Mouse (Mus musculus) gastrocnemius, postnatal 4 days (tissue): ENCODE results near the gene Ascc1. TPM values are rescaled to one million over a fixed set of nuclear protein-coding genes. Genes with fewer than 3 reads are reported as not detected.
A peak's percentile ranks its signal among the peaks of the same experiment; 100 is the strongest.
"Not testable (repeated sequence)": the region's sequence is repeated elsewhere in the genome, so short reads cannot be mapped to it uniquely, and the experiment has no call there.

Experiments
- DNase-seq, 2 experiments: peaks; one replicate each; pipeline ENCODE4 v3.0.0; 2021 to 2022; ENCODE audit warnings: low spot score in 2 of 2, mixed read lengths in 2 of 2
- total RNA-seq, 2 experiments: library from RNA; stranded (reverse); gene quantifications; 2 replicates each; pipeline ENCODE4 v1.2.3; 2021

The Ascc1 gene
- total RNA-seq, 2 experiments from 2014 or later = 13.9 to 16.0 TPM

DNA sequence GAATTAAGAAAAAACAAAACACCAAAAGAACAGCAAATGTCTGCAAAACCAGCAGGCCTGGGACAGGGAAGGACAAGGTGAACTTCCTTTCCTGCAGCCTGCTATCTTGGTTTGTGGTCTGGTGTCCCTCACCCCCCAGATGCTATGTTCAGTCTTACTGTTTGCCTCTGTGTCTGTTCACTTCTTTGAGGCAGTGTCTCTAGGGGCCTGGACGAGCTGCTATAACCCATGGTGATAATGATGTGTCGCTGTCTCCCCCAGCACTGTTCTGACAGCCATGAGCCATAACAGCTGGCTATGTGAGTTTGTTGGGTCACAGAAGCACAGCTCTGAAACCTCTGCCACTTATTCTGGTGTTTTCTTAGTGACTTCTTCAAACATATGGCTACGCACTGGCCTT, 27.8 kb upstream of the Ascc1 start:
- DNase-seq = no peak

DNA sequence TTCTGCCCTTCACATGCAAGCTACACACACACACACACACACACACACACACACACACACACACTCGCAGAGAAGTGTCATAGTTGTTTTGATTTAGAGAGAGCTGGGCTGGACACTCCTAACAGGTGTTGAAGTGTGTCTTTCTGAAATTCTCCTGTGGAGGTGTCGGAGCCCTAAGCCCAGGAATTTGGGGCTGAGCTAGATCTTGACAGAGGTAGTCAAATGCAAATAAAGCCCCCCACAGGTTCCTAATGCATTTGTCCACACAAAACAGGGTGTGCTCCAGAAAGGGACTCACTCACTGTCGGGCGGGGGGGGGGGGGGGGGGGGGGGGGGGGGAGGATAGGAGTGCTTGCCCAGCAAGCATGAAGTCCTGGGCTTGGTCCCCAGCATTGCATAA, 25.5 kb upstream of the Ascc1 start:
- DNase-seq = no peak

DNA sequence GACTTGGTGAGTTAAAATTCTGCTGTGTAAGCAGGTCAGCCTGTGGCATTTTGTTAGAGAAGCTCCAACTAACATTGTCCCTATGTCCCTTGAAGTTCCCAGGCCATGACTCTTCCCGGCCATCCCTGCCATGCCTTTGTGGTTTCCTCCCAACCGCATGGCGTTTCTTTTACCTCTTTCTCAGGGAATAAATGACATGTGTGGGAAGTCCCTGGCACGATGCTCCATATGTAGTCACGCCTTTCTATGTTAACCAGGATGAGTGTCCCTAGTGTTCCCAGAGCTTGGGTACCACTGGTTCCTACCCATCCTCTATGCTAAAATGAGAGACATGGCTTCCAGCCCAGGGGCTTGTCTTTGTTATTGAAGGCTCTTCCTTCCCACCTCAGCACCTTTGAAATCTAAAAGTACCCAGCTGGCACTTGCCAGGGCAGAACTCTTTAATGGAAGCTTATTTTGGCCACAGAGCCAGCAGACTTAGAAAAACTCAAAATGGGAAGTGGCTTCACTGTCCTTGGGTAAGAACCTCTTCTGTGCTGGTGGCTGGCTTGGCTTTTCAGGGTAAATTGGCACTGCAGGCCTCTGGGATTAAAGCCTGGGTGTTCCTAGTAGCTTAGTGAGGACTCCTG, 24.8 kb upstream of the Ascc1 start:
- no peak for DNase-seq

DNA sequence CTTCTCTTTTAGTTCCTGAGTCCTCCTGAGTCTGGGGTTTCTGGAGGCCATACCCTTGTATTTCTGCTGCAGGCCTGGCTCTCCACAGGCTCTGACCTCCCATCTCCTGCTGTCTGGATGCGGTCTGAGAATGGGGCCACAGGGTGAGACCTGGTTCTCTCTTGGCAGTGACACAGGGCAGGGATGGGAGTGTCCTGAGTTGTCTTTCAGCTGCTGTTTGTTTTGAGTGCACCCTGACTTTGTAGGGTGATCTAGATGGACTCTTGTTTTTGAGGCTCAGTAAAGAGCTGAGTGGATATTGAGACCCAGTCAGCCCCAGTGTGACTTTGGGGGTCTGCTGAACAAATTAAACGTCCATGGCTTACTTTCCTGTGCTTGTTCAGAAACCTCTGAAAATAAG, 24.2 kb upstream of the Ascc1 start:
- DNase-seq = no peak

DNA sequence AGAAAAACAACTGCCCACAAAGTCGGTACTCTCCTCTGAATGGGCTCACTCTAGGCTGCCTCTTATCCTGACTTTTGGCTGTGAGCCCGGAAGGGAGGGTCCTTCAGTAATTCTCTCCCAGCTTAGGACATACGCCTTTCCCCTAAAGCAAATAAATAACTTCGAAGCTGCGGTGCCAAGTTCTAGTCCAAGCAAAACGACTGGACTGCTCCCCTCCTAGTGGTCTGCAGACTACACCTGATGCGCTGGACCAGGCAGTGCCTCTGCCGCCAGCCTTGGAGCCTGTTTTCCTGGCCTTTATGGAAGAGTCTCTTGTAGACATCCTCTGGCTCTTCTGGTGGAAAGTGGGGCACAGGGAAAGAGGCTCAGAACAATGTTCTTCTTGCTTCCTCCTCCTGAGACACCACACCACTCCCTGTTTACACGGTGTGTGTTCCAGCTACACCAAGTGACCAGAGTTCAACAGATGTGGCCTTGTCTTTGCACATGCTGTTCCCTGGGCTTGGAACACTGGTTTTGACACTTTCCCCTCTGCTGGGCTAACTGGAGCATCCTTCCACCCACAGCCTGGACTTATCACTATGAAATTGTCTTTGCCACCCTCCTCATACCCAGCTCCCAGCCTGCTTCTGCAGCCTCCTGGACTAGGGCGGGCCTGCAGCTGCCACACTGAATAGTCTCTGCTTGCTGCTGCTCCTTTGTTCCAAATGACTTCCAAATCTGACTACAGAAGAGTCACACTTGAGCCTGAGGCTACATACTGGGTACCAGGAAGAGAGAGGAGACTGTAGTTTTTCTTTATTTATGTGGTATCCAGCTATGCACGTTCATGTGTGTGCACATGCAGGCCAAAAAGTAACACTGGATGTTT, 23.5 kb upstream of the Ascc1 start:
- DNase-seq = peak in 1 of 2 experiments; percentile 82

DNA sequence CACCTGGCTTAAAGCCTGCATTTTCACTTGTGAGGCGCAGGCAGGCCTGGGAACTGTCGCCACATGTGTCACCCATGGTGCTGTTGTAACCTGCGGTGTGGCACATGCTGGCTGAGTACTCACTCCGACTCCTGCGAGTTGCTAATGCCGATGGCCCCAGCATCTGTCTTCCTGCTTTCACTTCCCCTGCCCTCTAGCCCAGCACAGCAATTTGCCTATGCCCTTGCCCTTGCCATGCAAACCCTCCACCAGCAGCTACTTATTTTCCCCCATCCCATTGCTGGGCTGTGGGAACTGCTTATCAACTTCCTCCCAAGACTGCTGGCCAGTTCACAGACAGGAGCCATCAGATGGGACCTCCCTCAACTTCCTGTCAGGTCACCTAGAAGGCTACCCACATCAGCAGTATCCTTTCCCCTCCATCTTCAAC, 21.8 kb upstream of the Ascc1 start:
- no peak for DNase-seq

DNA sequence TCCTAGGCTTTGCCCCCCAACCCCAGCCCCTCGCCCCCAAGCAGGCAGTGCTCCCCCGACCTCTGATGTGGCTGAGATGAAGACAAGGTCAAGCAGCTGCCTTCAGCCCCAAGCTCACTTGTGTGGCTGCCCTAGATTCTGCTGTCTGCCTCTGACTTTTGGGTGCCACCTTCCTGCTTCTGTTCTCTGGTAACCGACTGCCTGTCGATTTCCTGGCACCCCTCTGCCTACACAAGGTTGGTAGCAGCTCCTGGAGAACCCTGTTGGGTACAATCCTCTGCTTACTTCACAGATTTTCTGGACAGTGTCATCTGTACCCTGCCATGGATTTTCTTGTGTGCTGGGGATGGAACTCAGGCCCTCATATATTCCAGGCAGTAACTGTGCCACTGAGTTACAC, 21.3 kb upstream of the Ascc1 start:
- no peak for DNase-seq

DNA sequence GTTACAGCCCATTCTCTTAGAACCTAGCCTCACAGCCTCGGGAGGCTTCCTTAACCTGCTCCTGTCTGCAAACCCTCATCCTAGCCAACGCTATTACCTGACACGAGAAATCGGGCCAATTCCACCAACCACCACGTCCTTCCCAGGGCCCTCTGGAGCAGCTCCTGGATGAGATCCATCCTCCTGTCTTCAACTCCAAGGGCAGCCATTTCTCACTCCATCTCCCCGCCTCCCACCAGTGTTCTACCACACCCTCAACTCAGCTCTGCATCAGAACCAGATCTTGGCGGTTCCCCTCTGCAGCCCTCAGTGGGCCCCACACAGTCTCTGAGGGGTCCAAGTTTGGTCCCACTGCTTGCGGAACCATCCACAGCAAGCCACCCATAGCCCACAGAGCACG, 20.8 kb upstream of the Ascc1 start:
- DNase-seq = no peak

DNA sequence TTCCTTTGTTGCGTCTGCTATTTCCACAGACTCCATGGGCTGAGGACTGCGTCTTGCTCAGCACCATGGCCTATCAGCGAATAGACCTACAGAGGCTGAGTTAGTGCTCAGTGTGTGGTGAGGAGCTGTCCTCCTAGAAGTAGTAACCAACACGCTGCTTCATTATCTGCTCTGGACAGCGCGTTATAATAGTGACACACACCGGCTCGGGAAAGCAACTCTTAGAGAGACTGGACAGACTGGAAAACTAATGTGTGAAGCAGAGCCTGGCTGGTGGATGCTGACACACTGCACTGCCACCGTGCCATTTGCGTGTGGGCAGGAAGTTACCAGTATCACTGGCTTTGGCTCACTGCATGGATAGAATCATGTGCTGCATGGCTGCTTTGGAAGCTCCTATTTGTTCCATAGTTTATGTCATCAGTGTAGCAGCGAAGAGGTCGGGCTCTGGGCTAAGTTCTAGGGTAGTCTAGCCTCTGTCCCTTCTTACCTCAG, 20.2 kb upstream of the Ascc1 start:
- no peak for DNase-seq

DNA sequence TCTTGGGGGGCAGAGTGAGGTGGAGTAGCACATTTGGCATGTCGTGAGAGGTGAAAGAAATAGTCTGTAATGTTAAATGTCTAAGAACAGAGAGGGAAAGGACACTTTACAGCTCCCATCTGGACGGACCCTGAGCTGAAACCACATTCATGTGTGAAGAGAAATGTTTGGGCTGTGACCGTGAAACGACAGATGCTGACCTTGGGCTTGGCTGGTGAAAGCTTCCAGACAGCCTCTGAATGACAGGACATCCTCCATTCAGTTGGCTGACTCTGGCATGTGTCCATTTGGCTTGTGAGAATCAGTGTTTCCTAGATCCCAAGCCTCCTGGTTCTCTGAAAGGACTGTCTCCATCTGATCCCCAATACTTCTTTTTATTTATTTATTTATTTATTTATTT, 14.6 kb upstream of the Ascc1 start:
- no peak for DNase-seq

DNA sequence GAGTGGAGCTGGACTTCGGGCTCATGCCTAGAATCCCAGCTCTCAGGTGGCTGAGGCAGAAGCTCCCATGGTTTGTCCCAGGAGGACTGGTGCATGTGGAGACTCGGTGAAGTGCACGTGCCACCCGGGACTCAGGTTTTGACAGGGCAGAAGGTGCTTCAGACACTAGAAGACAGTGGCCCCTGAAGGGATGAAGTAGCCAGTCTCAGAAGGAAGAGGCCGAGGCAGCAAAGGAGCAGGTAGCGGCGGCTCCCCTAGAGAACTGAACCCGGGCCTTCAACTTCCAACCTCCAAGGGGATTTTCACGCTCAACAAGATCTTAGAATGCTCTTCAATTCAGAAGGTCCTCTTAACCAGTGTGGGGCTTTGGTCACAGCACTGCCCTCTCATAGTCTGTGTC, 12.2 kb upstream of the Ascc1 start:
- no peak for DNase-seq

DNA sequence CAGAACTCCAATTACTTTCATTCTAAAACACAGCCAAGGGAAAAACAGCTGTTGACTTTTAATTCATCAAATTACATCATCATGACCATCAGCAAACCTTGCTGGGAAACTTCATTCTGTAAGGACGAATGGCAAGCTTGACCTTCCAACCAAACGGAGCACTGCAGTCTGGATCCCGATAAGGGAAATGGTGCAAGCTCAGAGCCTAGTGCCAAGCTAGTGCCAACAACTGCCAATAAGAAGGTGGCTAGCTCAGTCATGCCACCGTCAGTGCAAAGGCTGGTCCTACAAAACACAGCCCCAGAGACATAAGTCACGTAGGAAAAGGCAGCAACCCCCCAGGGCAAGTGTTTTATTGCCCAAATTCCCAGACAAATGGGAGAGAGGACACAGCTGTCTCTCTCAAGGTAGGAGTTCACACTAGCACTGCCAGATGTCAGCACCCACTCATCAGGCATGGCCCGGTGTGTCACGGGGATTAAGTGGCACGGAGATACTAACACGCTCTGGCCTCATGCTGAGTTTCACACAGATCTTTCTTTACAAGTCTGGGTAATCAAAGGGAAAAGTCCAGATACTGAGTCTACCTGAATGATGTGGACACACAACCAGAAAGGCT, 11.2 kb upstream of the Ascc1 start:
- no peak for DNase-seq

DNA sequence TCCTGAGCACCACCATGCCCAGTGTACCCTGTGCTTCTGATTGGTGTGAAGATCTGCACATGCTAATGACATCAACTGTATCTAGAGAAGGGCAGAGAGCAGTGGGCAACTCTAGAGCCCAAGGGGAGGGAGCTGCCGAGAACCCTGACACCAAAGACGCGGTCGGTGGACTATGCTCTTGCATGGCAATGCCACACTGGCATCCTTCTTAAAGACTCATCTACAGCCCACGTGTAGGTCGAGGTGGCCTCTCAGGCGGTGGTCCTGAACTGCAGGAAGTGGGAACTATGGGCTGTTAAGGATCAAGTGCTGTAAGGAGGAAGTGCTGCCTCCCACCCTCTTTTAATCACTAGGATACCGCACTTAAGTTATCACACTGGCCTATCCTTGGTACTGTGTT, 10.6 kb upstream of the Ascc1 start:
- DNase-seq = no peak

DNA sequence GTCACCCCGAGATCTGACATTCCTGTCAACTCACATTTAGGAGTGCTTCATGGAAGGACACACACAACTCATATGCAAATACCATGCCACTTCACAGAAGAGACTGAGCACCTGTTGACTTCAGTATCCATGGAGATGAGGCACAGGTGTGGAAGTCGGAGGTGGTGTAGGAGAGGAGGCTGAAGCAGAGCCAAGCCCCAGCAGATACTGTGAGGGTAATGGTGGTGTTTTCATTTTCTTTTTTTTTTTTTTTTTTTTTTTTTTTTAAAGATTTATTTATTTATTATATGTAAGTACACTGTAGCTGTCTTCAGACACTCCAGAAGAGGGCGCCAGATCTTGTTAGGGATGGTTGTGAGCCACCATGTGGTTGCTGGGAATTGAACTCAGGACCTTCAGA, 8.8 kb upstream of the Ascc1 start:
- not testable (repeated sequence) for DNase-seq

DNA sequence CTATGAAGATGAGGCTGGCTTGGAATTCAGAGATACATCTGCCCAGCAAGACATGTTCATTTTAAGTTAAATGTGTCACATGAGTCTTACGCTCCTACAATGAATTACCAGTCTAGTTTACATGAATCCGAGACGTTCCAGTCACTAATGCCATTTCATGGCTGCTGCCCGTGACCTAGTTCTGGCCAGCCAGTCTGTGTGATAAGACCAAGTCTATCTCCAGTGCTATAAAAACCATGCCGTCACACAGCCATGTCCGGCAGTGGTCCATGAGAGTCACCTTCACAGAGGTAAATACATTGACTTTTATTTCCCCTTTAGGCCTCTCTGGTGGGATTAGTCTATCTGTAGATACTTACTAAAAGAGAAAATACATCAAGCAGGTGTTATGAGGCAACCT, 6.7 kb upstream of the Ascc1 start:
- DNase-seq = no peak

DNA sequence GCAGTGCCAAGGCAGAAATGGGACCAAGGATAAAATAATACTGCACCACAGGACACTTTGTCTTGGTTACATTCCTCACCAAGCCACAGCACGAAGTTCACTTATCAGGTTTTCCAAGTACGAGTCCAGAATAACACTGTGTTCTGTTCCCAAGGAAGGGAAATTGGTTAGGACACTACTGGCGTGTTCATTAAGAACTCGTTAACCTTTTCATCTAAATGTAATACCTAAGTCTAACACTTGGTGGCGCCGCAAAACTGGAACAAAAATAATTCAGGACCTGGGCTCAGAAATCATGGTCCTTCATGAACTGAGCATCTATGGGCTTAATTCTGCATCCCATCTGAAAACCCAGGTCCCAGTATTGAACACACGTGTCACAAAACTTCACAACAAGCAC, 5.0 kb upstream of the Ascc1 start:
- DNase-seq = peak in 1 of 2 experiments; percentile 39

DNA sequence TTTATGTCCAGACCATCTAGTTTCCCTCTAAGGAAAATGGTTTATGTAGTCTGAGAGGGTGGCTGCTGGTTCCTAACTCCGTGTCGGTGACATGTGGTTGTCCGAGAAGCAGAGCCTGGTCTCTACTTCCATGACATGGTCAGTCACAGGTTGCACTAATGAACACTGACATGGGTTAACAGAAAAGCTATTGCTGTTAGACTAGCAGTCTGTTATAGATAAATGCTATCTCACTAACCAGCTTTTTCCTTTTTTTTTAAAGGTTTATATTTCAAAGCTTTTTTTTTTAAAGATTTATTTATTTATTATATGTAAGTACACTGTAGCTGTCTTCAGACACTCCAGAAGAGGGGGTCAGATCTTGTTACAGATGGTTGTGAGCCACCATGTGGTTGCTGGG, 3.5 kb upstream of the Ascc1 start:
- no peak for DNase-seq

DNA sequence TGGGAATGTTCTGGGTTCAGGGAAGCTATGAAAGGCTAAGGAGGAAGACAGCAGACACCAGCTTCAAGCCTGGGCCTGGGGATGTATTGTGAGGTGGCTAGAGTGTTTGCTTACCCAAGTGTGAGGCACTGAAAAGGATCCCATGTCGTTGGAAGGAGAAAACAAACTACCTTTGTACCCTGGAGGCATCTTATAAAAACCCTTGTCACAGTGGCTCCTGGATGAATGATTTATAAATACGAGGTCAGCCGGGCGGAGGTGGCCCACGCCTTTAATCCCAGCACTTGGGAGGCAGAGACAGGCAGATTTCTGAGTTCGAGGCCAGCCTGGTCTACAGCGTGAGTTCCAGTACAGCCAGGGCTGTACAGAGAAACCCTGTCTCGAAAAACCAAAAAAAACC, 942 bp upstream of the Ascc1 start:
- not testable (repeated sequence) for DNase-seq

DNA sequence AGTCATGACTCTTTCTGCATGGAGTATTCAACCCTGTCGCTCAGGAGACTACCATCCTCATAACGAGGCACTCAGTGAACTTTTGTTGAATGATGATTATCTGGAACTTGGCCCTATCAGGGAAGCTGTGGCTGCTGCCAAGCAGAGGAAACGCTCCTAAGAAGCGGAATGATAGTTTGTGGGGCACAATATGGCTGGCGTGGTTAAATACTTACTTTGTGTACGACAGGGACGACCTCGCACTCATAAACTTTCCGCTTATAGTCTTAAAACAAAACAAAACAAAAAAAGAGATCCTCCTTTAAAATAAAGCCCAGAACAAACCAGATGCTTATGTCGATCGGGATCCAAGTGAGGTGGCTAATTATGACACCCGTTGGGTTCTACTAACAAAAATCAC, 402 bp upstream of the Ascc1 start:
- no peak for DNase-seq

DNA sequence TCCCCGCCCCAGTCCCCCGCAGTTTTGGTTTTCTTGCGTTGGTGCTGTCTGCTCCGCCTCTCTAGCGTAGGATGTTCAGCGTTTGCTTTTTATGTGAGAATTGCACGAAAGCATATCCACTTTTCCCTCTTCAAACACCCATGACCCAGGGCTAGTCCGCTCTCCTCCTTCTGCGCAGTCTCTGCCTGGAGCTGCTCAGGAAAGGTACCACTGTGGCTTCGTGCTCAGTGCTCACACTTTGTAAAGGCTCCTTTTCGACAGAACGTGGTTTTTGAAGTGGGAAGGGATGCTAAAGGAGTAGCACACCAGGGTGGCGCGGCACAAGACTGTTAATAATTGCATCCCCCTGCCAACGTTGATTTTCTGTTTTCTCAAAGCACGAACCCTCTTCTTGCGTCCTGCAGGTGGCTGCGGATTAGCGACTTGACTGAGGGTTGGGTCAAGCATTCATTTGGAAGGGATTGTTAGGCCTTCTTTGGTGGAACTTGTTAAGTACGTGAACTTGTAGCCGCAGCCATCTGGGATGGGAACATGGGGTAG, 678 bp downstream of the Ascc1 start:
- no peak for DNase-seq

DNA sequence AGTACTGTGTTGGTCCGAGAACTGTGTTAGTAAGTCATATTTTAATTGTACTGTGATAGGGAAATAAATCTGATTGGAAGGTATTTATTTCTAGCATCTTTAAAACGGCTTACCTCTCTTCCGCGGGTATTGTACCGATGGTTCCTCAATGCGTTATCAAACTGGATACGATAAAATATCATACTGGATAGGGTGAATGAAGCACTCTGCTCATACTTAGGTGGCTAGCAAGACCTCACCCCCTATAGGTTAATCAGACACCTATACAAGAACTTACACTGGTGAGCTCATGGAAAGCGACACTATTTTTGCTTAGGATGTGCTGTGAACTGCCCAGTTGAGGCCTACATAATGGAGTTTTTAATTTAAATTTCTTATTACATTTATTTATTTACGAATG, 1.2 kb downstream of the Ascc1 start:
- no peak for DNase-seq

DNA sequence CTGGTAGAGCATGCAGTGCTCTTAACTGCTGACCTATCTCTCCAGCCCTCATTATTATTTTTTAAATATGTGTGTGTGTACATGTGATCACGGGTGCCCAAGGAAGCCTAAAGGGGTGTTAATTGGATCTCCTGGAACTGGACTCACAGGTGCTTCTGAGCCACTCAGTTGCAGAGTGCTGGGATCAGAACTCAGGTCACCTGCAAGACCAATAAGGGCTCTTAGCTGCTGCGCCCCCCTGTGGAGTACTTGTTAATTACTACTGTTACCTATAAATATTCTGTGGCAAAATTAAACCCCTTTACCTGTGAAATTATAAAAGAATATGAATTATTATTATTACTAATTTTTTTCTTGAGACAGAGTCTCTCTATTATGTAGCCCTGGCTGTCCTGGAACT, 2.7 kb downstream of the Ascc1 start:
- DNase-seq = no peak
